Mouse (Mus musculus): ENCODE measurements around the gene Ccdc63.

Gene Ccdc63

GRCm38 (mm10) chr5:122115266-122115763, 25.3 kb downstream of the Ccdc63 start:
- no peak for DNase-seq

- peak; percentile 53 for DNase-seq
Observed at GRCm38 (mm10) chr5:122114176-122114575, 26.4 kb downstream of the Ccdc63 start.

- no peak for DNase-seq
Observed at GRCm38 (mm10) chr5:122113450-122113849, 27.2 kb downstream of the Ccdc63 start.

- no peak for DNase-seq
Observed at GRCm38 (mm10) chr5:122111933-122112248, 28.7 kb downstream of the Ccdc63 start.

- DNase-seq, result no peak
Observed at GRCm38 (mm10) chr5:122111091-122111932, 29.3 kb downstream of the Ccdc63 start.

- DNase-seq, result no peak
Observed at GRCm38 (mm10) chr5:122110625-122111024, 30.0 kb downstream of the Ccdc63 start.

GRCm38 (mm10) chr5:122109325-122110060, 31.1 kb downstream of the Ccdc63 start:
- DNase-seq, result no peak

- DNase-seq, result no peak
Observed at GRCm38 (mm10) chr5:122108104-122108503, 32.5 kb downstream of the Ccdc63 start.

GRCm38 (mm10) chr5:122106212-122106611, 34.4 kb downstream of the Ccdc63 start:
- DNase-seq, result no peak

GRCm38 (mm10) chr5:122104981-122105380, 35.6 kb downstream of the Ccdc63 start:
- no peak for DNase-seq

- no peak for DNase-seq
Observed at GRCm38 (mm10) chr5:122104201-122104600, 36.4 kb downstream of the Ccdc63 start.

- no peak for DNase-seq
Observed at GRCm38 (mm10) chr5:122103075-122103474, 37.5 kb downstream of the Ccdc63 start.

GRCm38 (mm10) chr5:122102476-122103050, 38.1 kb downstream of the Ccdc63 start:
- DNase-seq, result no peak

GRCm38 (mm10) chr5:122094439-122094838, 46.2 kb downstream of the Ccdc63 start:
- DNase-seq, result no peak

- DNase-seq, result no peak
Observed at GRCm38 (mm10) chr5:122093734-122094133, 46.9 kb downstream of the Ccdc63 start.

GRCm38 (mm10) chr5:122092794-122093193, 47.8 kb downstream of the Ccdc63 start:
- no peak for DNase-seq

- peak; percentile 22 for DNase-seq
Observed at GRCm38 (mm10) chr5:122091070-122091469, 49.6 kb downstream of the Ccdc63 start.

- no peak for DNase-seq
Observed at GRCm38 (mm10) chr5:122089664-122090063, 51.0 kb downstream of the Ccdc63 start.

GRCm38 (mm10) chr5:122088917-122089316, 51.7 kb downstream of the Ccdc63 start:
- peak; percentile 78 for DNase-seq

GRCm38 (mm10) chr5:122086121-122086520, 54.5 kb downstream of the Ccdc63 start:
- DNase-seq, result no peak

- DNase-seq, result no peak
Observed at GRCm38 (mm10) chr5:122085291-122085690, 55.3 kb downstream of the Ccdc63 start.

GRCm38 (mm10) chr5:122084470-122084869, 56.2 kb downstream of the Ccdc63 start:
- no peak for DNase-seq

GRCm38 (mm10) chr5:122083282-122083681, 57.3 kb downstream of the Ccdc63 start:
- DNase-seq, result no peak

GRCm38 (mm10) chr5:122081471-122081870, 59.2 kb downstream of the Ccdc63 start:
- no peak for DNase-seq
